Mouse (Mus musculus): ENCODE data around the gene Fmo2. TPM values are rescaled to one million over a fixed set of nuclear protein-coding genes. Genes with fewer than 3 reads are reported as not detected.

Gene Fmo2
- 9.7 and 11.8 TPM in 2 replicates for polyA plus RNA-seq (2012; ENCODE audit: insufficient read depth, insufficient read length, missing spikeins)

DNA sequence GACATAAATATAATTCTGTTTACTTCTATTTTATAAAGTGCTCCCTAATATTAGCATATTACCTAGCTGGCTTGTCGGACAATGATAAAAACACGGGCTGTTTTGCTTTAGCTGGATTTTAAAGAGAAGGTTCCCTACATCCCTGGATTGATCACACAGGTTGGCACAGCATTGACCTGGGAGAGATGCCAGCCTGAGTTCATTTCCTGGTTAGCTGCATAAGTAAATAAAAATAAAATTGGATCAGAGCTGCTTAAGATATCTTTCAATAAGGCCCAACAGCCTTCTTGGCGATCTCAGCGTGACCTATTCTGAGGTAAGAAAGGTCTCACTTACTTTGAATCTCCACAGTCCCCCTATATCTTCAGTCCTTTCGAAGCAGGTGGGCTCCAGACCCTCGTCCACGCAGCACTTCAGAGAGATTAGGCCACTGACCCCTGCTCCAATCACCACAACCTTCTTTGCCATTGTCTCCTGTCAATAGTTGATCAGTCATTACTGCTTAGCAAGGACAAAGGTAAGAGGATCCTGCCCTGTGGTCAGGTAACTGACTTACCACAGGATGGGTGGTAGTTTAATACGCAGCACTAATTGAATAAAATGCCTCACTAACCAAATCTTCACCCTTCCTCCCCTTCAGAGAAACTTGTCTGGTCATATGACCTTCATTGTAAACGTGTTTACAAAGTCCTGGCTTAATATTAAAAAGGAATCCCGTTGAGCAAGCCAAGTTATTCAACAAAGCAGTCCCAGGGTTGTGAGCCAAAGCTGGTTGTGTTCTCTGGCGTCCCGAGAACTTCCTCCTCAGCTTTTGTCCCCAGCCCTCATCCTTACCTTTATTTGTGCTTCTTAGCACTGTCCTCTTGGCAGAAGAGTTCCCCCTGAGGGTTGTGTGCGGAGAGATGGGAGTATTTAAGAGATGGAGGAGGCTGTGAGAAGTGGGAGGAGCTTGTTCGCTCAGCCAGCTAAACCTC is at the start of gene Fmo2:
TSS of gene Fmo2 (minus strand) at position 889 of the 974 bp plus-strand sequence.
- peak within 1 kb of the TSS; percentile 58 for H3K4me3 ChIP-seq (ENCODE audit: insufficient read depth, low read depth, low read length)
- peak within 1 kb of the TSS; percentile 89 for H3K27ac ChIP-seq (replicated peaks; ENCODE audit: low read depth, low read length)
- H3K4me1 ChIP-seq (ENCODE audit: control insufficient read depth, insufficient read depth, insufficient read length, low read length): peaks cover 3% of the 10 kb centered on the region; the same call in 1 of the 2 replicates

DNA sequence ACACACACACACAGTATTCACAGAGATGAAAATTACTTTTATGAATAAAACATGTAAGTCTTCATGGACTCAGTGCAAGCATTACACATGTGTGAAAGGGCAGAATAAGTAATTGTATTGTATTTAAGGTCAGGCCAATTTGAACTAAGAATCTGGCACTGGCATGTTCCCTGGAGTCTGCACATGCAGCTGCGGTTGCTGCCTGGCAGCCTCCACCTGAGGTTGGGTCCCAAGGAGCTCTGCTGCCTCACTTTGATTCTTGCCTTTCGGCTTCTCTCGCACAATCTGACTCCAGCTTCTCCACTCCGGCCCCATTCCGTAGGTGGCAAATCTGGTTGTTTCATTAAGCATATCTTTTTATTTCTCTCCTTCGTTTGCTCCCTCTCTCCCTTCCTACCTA is 49.4 kb upstream of the Fmo2 start:
- H3K4me3 ChIP-seq (ENCODE audit: insufficient read depth, low read depth, low read length): no peak overlapping the region
- H3K27ac ChIP-seq (replicated peaks; ENCODE audit: low read depth, low read length): no peak overlapping the region
- H3K4me1 ChIP-seq (ENCODE audit: control insufficient read depth, insufficient read depth, insufficient read length, low read length): peaks cover 3% of the 10 kb centered on the region; the same call in 1 of the 2 replicates

DNA sequence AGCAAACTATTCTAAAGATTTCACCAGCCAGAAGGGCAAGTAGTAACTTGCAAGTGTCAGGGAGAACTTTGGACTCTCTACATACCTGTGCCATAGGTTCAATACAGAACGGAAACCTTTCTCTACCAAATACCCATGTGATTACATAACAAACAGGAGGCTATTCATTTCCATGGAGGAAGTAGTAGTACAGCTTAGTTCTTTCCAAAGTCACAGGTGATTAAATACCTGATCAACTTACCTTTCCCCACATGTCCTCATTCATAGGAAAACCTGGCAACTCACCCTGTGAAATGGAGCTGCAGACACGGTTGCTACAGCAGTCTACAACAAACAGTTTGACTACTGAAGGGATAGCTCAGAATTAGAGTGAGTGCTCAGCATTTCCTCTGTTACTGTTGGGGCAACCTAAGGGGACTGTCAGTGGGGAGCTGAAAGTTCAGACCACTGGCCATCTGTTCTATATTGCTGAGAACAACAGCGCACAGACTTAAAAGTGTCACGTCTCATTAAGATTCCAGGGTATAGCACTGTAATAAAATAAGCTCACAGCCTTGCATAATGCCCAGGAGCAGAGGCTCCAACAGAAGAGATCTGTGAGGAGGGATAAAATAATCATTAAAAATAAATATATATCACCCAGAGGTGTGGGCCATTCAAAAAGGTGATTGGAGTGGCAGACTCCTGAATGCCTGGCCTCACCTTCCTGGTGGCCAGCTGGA is 48.5 kb upstream of the Fmo2 start:
- no peak overlapping the region for H3K27ac ChIP-seq (replicated peaks; ENCODE audit: low read depth, low read length)
- peaks cover 3% of the 10 kb centered on the region; the same call in 1 of the 2 replicates for H3K4me1 ChIP-seq (ENCODE audit: control insufficient read depth, insufficient read depth, insufficient read length, low read length)
- no peak overlapping the region for H3K4me3 ChIP-seq (ENCODE audit: insufficient read depth, low read depth, low read length)

DNA sequence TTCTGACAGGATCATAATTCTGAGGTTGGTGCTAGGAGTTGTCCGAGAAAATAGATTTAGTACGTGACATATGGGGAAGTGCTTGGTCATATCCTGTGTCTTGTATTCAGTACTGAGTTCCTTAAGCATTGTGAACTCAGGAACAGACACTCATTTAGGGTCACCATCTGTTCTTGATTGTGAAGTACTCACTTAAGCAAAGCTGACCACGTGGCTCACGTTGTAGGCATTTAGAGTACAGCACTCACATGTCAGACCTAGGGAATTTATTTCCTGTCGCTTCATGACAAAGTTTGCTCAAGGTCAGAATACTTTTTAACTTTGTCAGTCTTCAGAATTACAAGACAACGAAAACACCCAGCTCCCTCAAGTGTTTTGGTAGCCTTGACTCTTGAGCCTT is 45.2 kb upstream of the Fmo2 start:
- H3K4me3 ChIP-seq (ENCODE audit: insufficient read depth, low read depth, low read length): no peak overlapping the region
- H3K4me1 ChIP-seq (ENCODE audit: control insufficient read depth, insufficient read depth, insufficient read length, low read length): peaks cover 3% of the 10 kb centered on the region; the same call in 1 of the 2 replicates
- H3K27ac ChIP-seq (replicated peaks; ENCODE audit: low read depth, low read length): peak overlapping the region; percentile 58

DNA sequence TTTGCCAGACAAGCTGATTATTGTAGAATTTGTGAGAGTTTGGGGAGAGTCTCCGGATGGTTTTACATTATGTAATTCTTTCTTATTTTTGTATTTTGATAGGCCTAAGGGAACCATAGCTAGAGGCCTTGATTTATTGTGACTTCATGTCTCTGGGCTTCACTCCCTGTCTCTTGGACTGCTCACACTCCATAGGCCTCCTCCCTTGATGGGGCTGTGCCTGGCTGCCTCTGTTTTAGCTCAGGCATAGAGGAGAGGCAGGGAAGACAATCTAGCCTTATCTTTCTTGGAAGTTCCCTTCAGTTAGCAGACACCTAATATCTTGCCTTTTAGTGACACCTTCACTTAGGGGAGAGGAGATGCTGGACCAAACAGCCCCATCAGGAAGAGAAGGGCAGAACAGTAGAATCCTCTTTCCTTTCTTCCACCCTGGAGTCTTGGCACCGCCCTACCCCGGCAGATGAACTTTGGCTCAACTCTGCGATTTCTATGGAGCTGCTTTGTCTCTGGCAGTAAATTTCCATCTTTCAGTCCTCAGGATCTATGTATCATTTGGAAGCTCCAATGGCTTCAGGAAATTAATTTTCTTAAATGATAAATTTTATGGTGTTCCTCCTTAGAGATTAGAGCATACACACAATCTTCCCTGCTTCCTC is 40.3 kb upstream of the Fmo2 start:
- no peaks in the 10 kb centered on the region for H3K4me1 ChIP-seq (ENCODE audit: control insufficient read depth, insufficient read depth, insufficient read length, low read length)
- H3K27ac ChIP-seq (replicated peaks; ENCODE audit: low read depth, low read length): peak overlapping the region; percentile 41; the same call in 1 of the 2 replicates
- no peak overlapping the region for H3K4me3 ChIP-seq (ENCODE audit: insufficient read depth, low read depth, low read length)

DNA sequence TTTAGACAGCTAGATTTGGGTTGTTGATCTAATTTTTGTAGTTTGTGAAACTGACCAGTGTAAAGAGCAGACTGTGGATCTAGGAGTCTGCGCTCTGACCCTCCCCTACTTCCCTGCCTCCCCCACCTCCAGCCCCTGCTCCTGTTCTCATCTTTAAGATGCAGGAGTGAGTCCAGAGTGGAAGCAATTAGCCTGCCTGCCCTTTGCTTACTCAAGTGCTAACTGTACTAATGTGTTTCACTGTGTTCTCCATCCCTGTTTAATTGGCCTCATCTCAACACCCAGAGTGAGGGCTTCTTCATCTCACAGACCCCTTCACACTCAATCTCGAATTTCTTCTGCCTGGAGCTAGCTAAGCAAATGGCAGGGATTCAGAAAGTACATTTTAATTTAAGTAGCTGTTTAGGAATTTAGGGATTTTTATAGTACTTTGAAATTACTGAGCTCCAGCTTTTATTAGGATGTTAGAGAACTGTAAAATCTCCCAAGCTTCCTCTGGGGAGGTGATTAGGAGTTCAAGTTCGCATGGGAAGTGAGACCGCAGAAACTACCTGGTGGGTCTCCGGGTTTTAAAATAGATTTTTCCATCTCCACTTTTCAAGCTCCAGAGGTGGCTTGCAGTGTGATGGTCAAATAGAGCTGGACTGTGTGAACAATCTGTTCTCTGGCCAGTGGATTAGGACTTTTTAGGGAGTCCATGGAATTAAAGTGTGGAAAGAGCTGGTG is 39.6 kb upstream of the Fmo2 start:
- Histone ChIP-seq H3K4me3 (ENCODE audit: insufficient read depth, low read depth, low read length) (no peak overlapping the region), H3K4me1 (ENCODE audit: control insufficient read depth, insufficient read depth, insufficient read length, low read length) (no peaks in the 10 kb centered on the region), H3K27ac (replicated peaks; ENCODE audit: low read depth, low read length) (peak overlapping the region; percentile 54; the same call in 1 of the 2 replicates)

DNA sequence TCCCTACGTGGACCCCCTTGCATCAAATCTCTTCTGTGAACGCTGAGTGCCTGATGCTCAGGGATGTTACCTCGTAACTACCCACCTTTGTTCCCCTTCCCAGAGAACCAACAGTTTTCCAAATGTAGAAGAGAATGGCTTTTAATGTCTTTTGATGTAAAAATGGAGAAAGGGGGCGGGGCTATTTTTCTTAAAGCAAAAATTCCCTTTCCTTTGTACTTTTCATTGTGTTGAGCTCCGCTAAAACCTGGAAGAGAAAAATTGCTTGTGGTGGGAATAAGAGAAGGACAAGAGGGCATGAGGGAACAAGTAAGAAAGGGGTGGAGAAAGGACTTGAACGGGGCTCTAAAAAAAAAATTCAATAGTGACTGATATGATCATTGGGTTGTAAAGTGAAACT is 38.9 kb upstream of the Fmo2 start, which contains the start of gene Fmo6:
TSS of gene Fmo6 (minus strand) at position 101 of the 400 bp plus-strand sequence.
- Histone ChIP-seq H3K4me3 (ENCODE audit: insufficient read depth, low read depth, low read length) (no peak within 1 kb of the TSS), H3K4me1 (ENCODE audit: control insufficient read depth, insufficient read depth, insufficient read length, low read length) (no peaks in the 10 kb centered on the region), H3K27ac (replicated peaks; ENCODE audit: low read depth, low read length) (peak within 1 kb of the TSS; percentile 54; the same call in 1 of the 2 replicates)

DNA sequence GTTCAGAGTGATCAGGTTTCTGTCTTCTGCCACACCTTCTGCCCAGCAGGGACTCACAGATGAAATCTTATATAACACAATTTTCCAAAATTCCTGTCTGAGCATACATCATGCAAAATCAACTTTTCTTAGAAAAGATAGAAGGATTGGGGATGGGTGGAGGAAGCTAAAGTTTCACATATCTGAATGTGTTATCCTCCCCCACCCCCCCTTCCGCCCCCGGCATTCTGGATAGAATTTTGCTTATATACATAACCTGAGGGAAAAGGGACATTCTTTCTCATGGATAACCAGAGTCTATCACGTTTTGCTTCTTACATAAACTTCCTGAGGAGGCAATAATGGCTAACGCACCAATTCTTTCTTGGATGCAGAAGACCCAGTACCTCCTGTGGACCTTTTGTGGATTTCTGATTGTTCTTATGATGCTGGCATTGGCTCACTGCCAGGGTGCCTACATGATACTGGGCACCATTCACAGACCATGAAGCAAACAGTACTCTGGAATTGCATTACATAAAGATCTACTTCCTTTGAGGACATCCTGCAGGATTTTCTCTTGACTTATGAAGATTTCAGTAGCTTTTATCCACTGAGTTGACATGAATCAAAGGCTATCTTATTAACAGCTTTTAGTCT is 36.0 kb upstream of the Fmo2 start:
- peaks cover 7% of the 10 kb centered on the region for H3K4me1 ChIP-seq (ENCODE audit: control insufficient read depth, insufficient read depth, insufficient read length, low read length)
- H3K27ac ChIP-seq (replicated peaks; ENCODE audit: low read depth, low read length): no peak overlapping the region
- no peak overlapping the region for H3K4me3 ChIP-seq (ENCODE audit: insufficient read depth, low read depth, low read length)

DNA sequence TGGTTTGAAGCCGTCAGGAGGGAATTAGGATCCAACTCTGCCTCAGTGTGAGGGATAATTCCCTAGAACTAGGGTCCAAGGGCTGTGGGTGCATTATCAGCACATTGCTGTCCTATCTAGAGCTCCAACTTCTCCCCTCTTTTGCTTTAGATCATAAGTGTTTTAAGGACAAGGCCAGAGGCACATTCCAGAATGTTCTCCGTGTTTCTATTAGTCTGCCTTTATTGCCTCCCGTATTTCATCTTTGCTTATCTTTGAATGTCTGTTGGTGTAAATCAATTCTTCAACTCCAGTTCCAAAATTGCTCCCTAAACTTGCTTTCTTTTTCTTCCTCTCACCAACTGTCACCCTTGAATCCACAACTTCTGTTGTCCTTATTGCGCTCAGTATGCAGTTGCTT is 33.9 kb upstream of the Fmo2 start:
- no peak overlapping the region for H3K4me3 ChIP-seq (ENCODE audit: insufficient read depth, low read depth, low read length)
- H3K4me1 ChIP-seq (ENCODE audit: control insufficient read depth, insufficient read depth, insufficient read length, low read length): peaks cover 7% of the 10 kb centered on the region
- H3K27ac ChIP-seq (replicated peaks; ENCODE audit: low read depth, low read length): peak overlapping the region; percentile 69; the same call in 1 of the 2 replicates

DNA sequence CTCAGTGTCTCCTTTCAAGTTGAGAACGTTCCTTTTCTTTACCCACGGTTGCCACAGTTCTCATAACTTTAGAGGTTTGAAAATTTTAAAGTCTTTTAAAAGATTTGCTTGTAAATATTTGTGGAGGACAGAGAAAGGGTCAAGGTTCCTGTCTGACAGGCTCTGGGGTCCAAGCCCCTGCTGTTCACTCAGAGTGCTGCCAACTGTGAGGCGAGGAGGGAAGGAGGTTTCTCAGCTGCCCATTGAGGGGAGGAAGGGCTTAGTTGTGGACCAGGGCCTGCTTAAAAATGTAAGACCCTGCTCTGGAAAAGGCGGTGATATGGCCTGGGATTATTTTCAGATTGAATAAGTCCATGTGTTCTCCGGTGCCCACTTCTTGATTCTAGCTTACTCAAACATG is 33.4 kb upstream of the Fmo2 start:
- no peak overlapping the region for H3K4me3 ChIP-seq (ENCODE audit: insufficient read depth, low read depth, low read length)
- H3K4me1 ChIP-seq (ENCODE audit: control insufficient read depth, insufficient read depth, insufficient read length, low read length): peaks cover 7% of the 10 kb centered on the region
- peak overlapping the region; percentile 69 for H3K27ac ChIP-seq (replicated peaks; ENCODE audit: low read depth, low read length)

DNA sequence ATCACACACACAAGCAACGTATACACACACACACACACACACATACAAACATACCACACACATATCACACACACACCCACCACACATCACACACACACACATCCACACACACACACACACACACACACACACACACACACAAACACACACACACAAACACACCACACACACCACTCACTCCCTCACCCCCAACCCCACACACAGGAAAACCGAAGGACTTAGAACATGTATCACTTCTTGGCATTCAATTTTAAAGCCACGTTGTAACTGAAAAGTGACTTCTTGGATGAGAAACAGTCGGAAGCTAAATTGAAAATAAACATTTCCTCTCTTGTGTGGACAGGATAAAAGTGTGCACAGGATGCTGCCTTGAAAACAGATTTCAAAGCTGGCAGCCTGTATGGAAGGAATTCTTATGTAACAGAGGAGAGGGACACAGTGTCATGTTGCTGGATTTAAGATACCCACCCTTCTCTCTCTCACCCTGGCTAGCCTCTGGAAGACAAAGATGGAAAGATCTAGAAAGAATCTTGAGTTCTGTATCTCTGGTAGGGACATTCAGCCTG is 32.9 kb upstream of the Fmo2 start:
- H3K4me1 ChIP-seq (ENCODE audit: control insufficient read depth, insufficient read depth, insufficient read length, low read length): peaks cover 7% of the 10 kb centered on the region
- peak overlapping the region; percentile 78 for H3K27ac ChIP-seq (replicated peaks; ENCODE audit: low read depth, low read length)
- no peak overlapping the region for H3K4me3 ChIP-seq (ENCODE audit: insufficient read depth, low read depth, low read length)

DNA sequence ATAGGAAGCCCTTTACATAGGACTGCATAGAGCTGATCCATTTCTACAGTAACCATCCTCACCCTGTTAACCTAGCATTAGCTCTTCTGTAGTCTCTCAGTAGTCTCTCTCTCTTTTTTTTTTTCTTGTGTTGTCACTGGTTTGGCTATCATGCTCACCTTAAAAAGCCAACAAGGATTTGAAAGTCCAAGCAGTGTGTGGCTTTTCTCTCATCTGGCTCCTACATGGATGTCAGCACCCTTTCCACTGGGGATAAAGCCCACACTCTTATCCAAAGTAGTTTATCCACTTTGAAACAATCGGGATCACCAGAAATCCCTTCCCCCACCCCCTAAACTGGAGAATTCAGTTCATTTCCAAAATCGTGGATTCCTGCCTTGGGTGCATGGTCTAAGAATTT is 32.1 kb upstream of the Fmo2 start:
- Histone ChIP-seq H3K4me3 (ENCODE audit: insufficient read depth, low read depth, low read length) (no peak overlapping the region), H3K27ac (replicated peaks; ENCODE audit: low read depth, low read length) (peak overlapping the region; percentile 78; the same call in 1 of the 2 replicates), H3K4me1 (ENCODE audit: control insufficient read depth, insufficient read depth, insufficient read length, low read length) (peaks cover 7% of the 10 kb centered on the region)

DNA sequence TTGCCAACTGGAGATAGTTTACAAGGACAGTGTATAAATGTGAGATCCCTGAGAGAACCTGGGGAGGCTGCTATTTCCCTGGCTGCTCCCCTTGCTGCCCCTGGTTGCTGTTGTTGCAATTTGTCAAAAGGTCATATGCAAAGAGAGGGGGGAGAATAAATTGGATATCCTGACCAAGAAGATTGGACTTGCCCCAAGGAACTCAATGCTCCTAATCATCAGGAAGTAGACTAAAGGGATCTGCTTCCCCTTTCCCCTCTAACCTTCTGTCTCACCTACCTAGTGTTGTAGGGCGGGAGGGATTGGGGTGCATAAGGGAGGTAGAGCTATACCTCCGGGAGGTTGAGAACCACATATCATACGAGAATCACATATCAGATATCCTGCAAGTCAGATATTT is 30.6 kb upstream of the Fmo2 start:
- Histone ChIP-seq H3K27ac (replicated peaks; ENCODE audit: low read depth, low read length) (no peak overlapping the region), H3K4me3 (ENCODE audit: insufficient read depth, low read depth, low read length) (no peak overlapping the region), H3K4me1 (ENCODE audit: control insufficient read depth, insufficient read depth, insufficient read length, low read length) (peaks cover 7% of the 10 kb centered on the region)

DNA sequence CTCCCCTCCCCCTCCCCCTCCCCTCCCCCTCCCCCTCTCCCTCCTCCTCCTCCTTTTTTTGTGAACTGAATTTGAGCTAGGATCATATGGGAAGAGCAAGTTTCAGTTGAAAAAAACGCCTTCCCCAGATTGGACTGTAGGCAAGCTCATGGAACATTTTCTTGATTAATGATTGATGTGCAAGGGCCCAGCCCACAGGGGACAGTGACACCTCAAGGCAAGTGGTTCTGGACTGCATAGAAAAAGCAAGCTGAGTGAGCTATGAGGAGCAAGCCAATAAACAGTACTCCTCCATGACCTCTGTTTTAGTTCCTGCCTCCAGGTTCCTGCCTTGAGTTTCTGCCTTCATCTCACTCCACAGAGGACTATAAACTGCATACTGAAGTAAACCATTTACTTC is 26.6 kb upstream of the Fmo2 start:
- Histone ChIP-seq H3K4me3 (ENCODE audit: insufficient read depth, low read depth, low read length) (no peak overlapping the region), H3K4me1 (ENCODE audit: control insufficient read depth, insufficient read depth, insufficient read length, low read length) (no peaks in the 10 kb centered on the region), H3K27ac (replicated peaks; ENCODE audit: low read depth, low read length) (no peak overlapping the region)

Data from brown adipose tissue, adult 24 weeks (tissue).